Mouse (Mus musculus): Measurements from ENCODE around the gene Odf4. TPM values are rescaled to one million over a fixed set of nuclear protein-coding genes. Genes with fewer than 3 reads are reported as not detected.

Gene Odf4
- total RNA-seq, 2 experiments from 2014 or later = 0.44 to 0.95 TPM

DNA sequence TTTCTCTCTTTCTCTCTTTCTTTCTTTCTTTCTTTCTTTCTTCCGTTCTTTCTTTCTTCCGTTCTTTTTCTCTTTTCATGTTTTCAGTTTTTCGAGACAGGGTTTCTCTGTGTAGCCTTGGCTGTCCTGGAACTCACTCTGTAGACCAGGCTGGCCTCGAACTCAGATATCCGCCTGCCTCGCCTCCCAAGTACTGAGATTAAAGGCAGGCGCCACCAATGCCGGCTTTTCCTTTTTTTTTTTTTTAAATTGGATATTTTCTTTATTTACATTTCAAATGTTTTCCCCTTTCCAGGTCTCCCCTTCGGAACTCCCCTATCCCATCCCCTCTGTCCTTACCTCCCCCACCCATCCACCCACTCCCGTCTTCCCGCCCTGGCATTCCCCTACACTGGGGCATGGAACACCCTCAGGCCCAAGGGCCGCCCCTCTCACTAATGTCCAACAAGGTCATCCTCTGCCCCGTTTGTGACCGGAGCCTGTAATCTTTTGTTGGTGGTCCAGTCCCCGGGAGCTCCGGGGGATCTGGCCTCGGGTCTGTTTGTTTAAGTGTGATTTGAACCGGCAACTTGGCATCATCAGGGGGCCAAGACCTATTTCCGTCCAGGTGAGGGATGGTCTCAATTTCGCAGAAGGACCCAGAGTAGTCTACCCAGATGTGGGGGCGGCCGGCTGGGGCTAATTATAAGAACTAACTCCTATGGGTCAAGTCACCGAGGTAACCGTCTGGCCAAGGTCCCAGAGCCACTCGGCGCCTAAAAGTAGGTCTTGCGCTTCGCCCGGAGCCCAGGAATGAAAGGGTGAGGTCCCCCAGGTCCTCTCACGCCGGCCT lies 26.1 kb downstream of the Odf4 start:
- peak overlapping the region; percentile 92 for H3K27ac ChIP-seq
- no peak for DNase-seq (ENCODE audit: extremely low spot score in 1 of 2, low spot score in 2 of 2)
- intact Hi-C loops (cut with DNase I) = loop anchor here (5.0 kb wide), 1 partner anchor 67 kb away; the partner anchor contains the start of gene Slc25a35
- no peak for TF ChIP-seq CTCF (IDR thresholded peaks at IDR 0.05)
- H3K4me3 ChIP-seq = peak overlapping the region; percentile 80

DNA sequence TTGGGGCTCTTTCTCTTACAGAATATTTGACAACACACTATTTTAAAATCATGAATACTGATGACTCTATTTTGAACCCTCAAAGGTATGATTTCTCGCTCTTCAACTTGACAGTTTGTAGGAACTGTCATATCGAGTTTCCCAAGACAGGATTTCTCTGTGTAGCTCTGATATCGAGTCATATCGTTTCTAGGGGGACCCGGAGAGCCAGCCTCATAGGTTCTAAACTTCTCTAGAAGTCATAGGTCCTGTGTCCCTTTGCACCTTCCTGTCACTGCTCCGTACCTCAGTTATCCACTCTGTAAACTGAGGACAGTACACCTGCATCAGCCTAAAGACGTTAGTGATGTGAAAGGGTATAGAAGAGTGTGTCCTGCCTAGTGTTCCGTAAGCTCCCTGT lies 27.1 kb downstream of the Odf4 start:
- intact Hi-C loops (cut with DNase I) = loop anchor here (5.0 kb wide), 1 partner anchor 67 kb away; the partner anchor contains the start of gene Slc25a35
- no peak overlapping the region for H3K4me3 ChIP-seq
- TF ChIP-seq CTCF (IDR thresholded peaks at IDR 0.05) = no peak
- no peak overlapping the region for H3K27ac ChIP-seq
- DNase-seq (ENCODE audit: extremely low spot score in 1 of 2, low spot score in 2 of 2) = no peak

DNA sequence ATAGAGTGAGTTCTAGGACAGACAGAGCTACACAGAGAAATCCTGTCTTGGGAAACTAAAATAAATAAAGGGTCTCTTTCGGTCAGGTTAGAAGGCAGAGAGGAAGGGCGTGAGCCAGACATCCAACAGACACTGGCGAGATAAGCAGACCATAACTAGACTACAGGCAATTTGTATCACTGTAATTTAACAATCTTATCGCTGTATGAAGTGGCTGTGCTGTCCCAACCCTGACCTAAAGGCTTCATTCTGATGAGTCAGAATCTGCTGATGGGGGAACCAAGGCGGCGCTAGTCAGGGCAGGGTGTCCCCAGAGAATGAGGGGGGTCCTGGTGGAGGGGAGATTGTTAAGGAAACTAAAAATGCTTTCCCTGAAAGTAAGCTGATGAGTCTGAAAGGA lies 28.1 kb downstream of the Odf4 start:
- TF ChIP-seq CTCF (IDR thresholded peaks at IDR 0.05) = no peak
- intact Hi-C loops (cut with DNase I) = no loop called here
- Histone ChIP-seq H3K4me3 (no peak overlapping the region), H3K27ac (no peak overlapping the region)
- DNase-seq (ENCODE audit: extremely low spot score in 1 of 2, low spot score in 2 of 2) = no peak

DNA sequence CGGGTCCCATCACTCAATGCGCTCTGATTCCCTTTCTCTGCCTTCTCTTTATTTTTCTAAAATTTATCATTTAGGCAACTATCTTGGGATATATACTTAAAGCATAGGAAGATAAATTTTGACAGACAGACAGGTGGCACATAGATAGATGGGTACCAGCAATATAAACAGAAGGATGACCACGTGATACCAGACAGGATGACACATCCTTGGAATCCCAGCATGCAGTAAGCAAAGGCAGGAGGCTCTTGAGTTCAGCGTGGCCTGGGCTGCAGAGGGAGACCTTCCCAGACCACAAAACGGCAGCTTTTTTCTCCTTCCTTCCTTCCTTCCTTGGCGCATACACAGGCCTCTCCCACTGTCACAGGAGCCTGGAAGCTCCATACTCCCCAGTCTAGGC lies 29.0 kb downstream of the Odf4 start:
- Histone ChIP-seq H3K27ac (no peak overlapping the region), H3K4me3 (no peak overlapping the region)
- DNase-seq (ENCODE audit: extremely low spot score in 1 of 2, low spot score in 2 of 2) = no peak
- TF ChIP-seq CTCF (IDR thresholded peaks at IDR 0.05) = no peak
- intact Hi-C loops (cut with DNase I) = no loop called here

DNA sequence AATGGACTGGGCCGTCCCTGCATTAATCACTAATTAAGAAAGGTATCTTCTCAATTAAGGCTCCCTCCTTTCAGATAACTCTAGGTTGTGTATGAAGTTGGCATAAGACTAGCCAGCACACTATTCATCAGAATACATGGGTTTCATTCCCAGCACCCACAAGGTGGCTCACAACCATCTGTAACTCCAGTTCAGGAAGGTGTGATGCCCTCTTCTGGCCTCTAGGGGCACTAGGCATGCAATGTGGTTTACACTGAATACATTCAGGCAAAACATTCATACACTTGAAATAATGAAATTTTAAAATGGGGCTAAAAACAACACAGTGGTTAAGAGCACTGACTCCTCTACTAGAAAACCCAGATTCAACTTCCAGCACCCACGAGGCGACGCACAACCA lies 29.8 kb downstream of the Odf4 start:
- Histone ChIP-seq H3K27ac (no peak overlapping the region), H3K4me3 (no peak overlapping the region)
- intact Hi-C loops (cut with DNase I) = no loop called here
- no peak for DNase-seq (ENCODE audit: extremely low spot score in 1 of 2, low spot score in 2 of 2)
- TF ChIP-seq CTCF (IDR thresholded peaks at IDR 0.05) = peak; percentile 73

DNA sequence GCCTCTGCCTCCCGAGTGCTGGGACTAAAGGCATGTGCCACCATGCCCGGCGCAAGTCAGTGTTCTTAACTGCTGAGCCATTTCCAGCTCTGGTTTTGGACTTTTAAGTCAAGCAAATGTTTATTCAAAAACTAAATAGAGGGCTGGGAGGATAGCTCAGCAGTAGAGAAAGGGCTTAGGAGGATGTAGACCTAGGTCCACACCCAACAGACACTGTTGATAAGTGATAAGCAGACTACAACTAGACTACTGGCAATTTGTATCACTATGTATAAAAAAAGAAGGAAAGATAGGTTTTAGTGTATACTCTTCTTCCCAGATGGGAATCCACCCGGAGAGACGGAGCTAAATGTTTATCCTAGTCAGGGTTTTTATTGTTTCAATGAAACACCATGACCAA lies 30.6 kb downstream of the Odf4 start:
- no peak overlapping the region for H3K27ac ChIP-seq
- H3K4me3 ChIP-seq = no peak overlapping the region
- TF ChIP-seq CTCF (IDR thresholded peaks at IDR 0.05) = no peak
- DNase-seq (ENCODE audit: extremely low spot score in 1 of 2, low spot score in 2 of 2) = no peak
- intact Hi-C loops (cut with DNase I) = no loop called here

DNA sequence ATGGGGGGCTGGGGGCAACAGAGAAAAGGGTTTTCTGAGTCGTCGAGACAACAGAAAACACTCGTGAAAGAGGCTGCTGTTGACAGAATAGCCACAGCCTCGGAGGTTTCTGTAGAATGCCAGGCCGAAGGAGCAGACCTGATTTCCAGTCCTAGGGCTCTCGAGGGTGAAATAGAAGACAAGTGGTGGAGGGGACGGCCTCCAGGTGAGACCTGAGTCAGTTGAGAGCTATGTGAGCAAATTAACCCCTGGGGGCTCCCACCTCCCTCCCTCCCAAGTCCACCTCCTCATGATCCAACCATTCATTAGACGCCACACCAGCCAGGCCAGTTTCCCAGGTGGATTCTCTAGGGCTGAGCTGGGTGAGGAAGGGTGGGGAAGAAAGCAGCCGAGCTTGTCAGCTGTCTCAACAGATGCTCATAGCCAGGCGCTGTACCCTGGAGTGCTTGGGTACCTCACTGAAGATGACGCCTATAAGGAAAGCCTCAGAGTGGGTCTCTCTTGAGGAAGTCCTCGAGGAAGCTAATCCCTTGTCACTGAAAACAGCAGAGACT lies 32.9 kb downstream of the Odf4 start:
- DNase-seq (ENCODE audit: extremely low spot score in 1 of 2, low spot score in 2 of 2) = no peak
- intact Hi-C loops (cut with DNase I) = no loop called here
- no peak for TF ChIP-seq CTCF (IDR thresholded peaks at IDR 0.05)
- Histone ChIP-seq H3K27ac (no peak overlapping the region), H3K4me3 (no peak overlapping the region)

DNA sequence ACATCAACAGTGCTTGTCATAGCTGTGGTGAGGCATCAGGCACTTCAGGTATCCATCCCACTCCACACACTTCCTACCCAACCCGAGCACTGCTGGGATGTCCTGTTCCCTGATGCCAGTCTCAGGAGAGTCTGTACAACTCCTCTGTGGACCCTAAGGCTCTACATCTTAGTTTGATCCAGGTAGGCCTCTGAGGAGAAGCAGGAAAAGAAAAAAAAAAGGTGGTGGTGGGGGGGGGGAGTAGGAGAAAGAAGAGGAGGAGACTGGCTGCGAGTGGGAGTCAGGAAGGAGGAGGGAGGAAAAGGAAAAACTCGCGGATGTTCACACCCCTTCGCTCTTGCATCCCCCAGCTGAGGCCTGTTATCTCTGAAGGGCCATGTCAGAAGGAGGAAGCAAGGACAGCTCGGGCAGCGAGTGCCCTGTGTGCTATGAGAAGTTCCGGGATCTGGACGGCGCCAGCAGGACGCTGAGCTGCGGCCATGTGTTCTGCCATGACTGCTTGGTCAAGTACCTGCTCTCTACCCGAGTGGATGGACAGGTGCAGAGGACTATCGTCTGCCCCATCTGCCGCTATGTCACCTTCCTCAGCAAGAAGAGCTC lies 34.5 kb downstream of the Odf4 start:
- intact Hi-C loops (cut with DNase I) = no loop called here
- Histone ChIP-seq H3K4me3 (no peak overlapping the region), H3K27ac (no peak overlapping the region)
- TF ChIP-seq CTCF (IDR thresholded peaks at IDR 0.05) = no peak
- DNase-seq (ENCODE audit: extremely low spot score in 1 of 2, low spot score in 2 of 2) = no peak

DNA sequence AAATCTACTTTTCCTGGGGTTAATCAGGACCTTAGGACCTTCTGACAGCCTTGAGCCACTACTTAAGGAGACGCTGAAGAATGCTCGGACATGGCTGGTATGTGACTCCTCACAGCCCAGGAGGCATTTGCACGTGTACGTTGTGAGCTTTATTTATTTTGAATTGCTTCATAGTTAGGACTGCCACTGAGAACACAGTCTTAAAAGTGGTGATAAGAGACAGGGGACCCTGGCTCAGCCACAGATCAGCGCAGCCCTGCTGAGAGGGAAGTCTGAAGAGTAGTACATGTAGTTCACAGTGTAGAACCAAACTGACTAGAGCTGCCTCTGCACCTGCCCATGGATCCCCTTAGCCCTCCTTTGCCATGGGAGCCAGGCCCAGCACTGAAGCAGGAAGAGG lies 35.1 kb downstream of the Odf4 start:
- Histone ChIP-seq H3K4me3 (no peak overlapping the region), H3K27ac (no peak overlapping the region)
- intact Hi-C loops (cut with DNase I) = no loop called here
- DNase-seq (ENCODE audit: extremely low spot score in 1 of 2, low spot score in 2 of 2) = no peak
- no peak for TF ChIP-seq CTCF (IDR thresholded peaks at IDR 0.05)

DNA sequence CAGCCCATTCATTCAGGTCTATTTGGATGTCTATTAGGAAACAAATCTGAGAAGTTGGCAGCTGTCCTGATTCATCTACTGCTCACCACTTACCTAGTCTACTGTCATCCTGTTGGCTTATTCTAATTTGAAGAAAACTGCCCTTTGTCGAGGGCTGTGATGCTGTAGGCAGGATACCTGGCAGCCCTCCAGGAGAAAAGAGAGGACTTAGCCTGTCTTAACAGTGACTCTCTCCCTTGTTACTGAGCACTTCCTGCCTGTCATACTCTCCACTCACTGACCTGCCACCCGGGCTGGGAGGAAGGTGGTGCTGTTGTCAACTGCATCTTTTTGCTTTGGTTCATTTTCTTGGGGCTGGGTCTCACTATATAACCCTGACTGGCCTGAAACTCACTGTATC lies 36.3 kb downstream of the Odf4 start:
- DNase-seq (ENCODE audit: extremely low spot score in 1 of 2, low spot score in 2 of 2) = no peak
- H3K4me3 ChIP-seq = no peak overlapping the region
- H3K27ac ChIP-seq = no peak overlapping the region
- intact Hi-C loops (cut with DNase I) = no loop called here
- no peak for TF ChIP-seq CTCF (IDR thresholded peaks at IDR 0.05)

DNA sequence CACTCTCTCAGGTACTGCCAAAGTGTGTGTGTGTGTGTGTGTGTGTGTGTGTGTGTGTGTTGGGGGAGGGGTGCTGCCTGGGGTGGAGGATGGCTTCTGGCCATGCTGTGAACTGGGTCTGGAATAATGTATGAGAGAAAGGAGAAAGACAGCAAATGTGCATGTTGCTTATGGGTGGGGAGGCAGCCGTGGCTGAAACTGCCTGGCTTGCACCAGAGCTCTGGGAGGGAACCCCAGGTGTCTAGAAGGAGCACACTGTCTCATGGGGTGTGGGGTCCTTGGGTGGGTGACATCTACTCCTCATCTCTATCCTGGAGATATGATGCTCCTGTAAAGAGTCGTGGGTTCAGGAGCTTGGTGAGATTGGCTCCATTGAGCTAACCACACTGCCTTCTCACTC lies 38.2 kb downstream of the Odf4 start:
- DNase-seq (ENCODE audit: extremely low spot score in 1 of 2, low spot score in 2 of 2) = no peak
- no peak overlapping the region for H3K4me3 ChIP-seq
- TF ChIP-seq CTCF (IDR thresholded peaks at IDR 0.05) = no peak
- no peak overlapping the region for H3K27ac ChIP-seq
- intact Hi-C loops (cut with DNase I) = no loop called here

DNA sequence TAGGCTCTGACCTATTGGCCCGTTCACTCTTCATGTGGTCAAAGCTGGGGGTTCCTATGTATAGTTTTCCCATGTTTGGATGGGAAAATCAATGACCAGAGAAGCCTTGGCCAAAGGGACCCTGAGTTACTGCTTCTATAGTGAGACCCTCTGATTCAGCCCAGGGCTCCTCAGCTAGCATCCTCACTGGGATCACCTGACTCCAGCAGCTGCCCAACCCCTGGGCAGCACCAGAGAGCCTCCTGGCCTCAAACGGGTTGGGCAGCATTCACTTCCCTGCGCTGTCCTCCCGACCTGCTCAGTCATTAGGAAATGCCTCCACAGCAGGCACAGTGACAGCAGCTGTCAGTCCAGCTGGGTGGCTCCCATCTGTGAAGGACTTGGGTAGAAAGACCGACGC lies 38.6 kb downstream of the Odf4 start, which contains the start of gene Rnf222:
Gene Rnf222 (plus strand): TSS at position 301 of the 400 bp plus-strand sequence.
- TF ChIP-seq CTCF (IDR thresholded peaks at IDR 0.05) = no peak

More for the DNA sequence above, 38.6 kb downstream of the Odf4 start, which contains the start of gene Rnf222:
- Histone ChIP-seq H3K4me3 (no peak within 1 kb of the TSS), H3K27ac (no peak within 1 kb of the TSS)
- no peak for DNase-seq (ENCODE audit: extremely low spot score in 1 of 2, low spot score in 2 of 2)
- intact Hi-C loops (cut with DNase I) = no loop called here

Data from left cerebral cortex, adult 2 months (tissue).